Comparison of ENCODE assay signal across 1 mouse cellular context in genomic region chr9:65630631-65631353, GRCm38 (mm10).
TF ChIP-seq lines count a peak whose summit lies in the region.

No protein-coding gene starts in this region.

TF ChIP-seq in CH12.LX, 34 proteins besides CTCF, POLR2A, EP300 and RAD21 (continued from another document):
- TF ChIP-seq ZNF384 (IDR thresholded peaks at IDR 0.05; ENCODE audit: low read depth, low read length) = no peak
- TF ChIP-seq TCF12 (IDR thresholded peaks at IDR 0.05; ENCODE audit: low read depth, low read length) = no peak
- no peak for TF ChIP-seq SMC3 (IDR thresholded peaks at IDR 0.05; ENCODE audit: low read depth, low read length)
TF ChIP-seq in CH12.LX: peak in this region for 0.
